Mouse (Mus musculus) ovary, postnatal 10 days (tissue): ENCODE data around the gene Dock6.

Experiments
- DNase-seq: peaks from one replicate; pipeline ENCODE4 v3.0.0; 2022; ENCODE audit warnings: low spot score

The Dock6 gene

DNA sequence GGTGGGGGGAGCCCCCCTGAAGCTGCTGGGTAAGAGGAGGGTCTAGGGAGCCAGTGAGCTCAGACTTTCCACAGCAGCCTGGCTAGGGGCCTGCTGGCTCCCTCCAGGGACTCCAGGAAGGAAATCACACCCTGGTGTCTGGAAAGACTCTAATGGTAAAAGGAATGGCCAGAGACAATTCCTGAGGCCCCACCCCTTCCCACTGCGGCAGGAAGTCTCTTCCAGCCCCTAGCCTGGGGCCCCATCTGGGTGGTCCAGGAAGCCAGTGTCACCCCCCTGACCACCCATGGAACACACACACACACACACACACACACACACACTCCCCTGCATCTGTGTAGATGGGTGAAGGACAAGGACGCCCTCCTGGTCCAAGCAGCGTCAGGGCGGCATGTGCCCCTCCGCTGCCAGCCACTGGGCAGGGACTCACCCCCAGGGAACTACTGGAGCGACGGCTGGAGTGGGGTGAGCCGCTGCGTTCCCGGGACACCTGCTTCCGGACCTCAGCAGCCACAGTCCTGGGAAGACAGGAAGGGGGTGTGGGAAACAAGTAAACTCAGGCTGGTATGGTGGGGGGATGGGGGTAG is 5.6 kb downstream of the Dock6 start:
- no peak for DNase-seq

DNA sequence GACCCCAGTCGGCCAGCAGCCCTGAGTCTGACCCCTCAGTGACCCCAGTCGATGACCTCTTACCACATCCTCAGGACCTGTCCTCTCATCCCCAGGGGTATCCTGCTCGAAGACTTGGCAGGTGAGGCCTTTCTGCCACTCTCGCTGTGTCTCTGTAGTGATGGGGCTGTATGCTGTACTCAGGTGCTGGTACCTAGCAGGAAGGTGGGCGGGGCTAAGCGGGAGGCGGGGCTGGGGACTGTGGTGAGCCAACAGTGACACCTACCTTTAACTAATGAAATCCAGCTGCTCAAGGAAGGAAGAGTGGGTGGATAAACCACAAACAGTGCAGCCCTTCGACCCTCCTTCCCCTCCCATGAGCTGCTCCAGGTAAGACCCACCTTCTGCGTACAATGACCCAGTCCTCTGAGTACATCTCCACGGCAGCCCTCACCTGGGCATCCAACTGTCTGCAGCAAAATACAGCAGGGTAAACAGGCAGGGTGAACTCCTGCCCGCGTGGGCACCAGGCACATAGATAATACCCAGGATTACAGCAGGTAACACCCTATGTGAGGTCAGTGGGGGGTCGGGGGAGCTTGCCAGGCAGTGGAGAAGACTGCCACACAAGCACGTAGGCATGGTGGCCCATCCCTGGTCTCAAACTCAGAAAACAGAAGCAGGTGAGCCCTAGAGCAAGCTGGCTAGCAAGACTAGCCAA is 6.9 kb downstream of the Dock6 start:
- DNase-seq, result no peak

DNA sequence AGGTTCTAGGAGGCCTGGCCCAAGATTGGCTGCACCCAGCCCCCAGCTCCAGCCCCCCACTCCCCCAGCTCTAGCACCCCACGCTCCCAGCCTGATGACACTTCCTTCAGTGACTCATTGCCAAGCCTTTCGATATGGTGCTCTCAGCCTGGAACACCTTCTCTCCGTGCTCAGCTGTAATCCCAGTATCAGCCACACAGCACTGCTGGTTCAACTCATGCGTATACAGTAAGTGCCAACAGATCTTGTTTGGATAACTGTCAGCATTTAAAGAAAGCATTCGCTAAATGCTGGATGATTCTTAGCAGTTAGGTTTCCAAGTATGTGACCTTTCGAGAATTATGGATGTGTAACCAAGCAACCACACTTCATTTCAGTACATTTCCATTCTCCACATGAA is 9.3 kb downstream of the Dock6 start:
- no peak for DNase-seq

DNA sequence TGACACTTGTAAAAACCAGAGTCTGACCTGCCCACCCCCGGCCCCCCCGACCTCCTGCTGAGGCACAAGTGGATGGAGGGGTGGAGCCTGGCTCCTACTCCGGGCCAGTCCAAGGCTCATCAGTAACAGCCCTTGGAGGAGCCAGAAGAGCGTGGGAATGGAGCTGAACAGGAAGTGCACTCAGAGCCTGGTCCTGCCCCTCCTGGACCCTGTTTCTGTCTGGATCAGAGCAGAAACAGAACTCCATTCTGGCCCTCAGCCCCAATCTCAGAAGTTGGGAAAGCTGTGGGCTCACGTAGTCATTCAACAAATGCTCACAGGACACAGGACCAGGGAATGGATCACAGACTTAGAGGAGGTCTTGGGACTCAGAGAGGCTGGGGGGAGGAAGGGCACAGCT is 10.0 kb downstream of the Dock6 start:
- no peak for DNase-seq

DNA sequence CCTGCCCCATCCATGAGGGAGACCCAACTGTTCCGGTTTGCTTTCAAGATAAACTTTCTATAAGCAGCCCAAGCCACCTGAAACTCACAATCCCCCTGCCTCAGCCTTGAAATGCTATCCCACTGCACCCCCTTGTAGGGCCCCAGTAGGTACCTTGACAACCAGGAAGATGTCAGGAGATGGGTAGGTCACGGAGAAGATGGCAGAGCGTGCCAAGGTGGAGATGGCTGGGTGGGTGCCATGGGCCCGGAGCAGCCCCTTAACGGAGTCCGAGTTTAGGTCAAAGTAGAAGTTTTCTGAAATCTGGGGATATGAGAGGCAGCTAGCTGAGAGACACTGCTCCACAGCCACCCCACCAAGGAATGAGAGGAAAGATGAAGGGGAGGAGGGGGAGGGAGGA is 11.1 kb downstream of the Dock6 start:
- no peak for DNase-seq

DNA sequence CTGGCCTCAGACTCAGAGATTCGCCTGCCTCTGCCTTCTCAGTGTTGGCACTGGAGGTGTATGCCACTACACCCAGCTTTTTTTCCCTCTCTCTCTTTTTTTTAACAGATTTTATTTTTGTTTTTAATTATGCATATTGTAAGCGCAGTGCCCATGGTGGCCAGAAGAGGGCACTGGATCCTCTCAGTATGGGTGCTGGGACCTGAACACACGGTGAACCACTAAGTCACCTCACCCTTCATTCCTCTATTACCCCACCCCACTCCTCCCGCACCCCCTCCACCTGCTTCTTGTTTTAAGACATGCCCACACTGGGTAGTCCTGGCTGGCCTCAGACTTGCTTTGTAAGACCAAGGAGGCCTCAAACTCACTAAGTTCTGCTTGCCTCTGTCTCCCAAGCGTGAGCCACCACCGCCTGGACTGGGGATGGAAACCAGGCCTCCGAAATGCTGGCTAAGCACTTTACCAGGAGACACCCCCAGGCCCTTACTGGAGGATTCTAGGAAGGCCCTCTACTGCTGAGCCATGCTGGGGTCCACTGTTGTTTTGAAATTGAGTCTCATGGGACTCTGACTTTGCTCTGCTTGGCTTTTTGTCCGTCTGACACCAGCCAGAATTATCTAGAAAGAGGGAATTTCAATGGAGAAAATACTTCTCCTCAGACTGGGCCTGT is 12.2 kb downstream of the Dock6 start:
- no peak for DNase-seq

DNA sequence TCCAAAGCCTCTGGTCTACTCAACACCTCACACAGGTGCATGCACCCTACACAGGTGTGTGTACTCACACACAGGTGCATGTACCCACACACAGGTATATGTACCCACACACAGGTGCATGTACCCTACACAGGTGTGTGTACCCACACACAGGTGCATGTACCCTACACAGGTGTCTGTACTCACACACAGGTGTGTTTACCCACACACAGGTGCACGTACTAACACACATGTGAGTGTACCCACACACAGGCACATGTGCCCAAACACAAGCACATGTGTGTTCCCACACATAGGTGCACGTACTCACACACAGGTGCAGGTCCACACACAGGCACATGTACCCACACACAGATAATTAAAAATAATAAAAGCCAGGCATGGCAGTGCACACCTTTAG is 14.7 kb downstream of the Dock6 start:
- no peak for DNase-seq

DNA sequence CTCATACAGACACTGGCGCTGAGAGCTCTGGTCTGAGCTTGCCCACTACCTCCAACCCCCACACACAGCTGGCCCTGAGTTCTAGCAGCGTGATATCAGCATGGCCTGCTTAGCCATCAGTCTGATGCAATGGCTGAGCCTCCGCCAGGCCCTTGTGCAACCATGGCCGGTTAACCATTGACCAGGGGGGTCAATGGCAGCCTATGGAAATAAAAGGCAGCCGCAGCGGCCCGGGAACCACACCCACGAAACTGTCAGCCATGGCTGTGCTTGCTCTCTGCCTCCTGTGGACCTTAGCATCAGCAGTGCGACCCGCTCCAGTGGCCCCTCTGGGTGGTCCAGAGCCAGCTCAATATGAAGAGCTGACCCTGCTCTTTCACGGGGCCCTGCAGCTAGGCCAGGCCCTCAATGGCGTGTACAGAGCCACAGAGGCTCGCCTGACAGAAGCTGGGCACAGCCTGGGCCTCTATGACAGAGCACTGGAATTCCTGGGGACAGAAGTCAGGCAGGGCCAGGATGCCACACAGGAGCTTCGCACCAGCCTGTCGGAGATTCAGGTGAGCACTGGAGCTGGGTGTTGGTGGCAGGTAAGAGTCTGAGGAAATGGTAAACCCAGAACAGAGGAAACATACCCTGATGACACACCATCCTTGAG is 17.1 kb downstream of the Dock6 start, which contains the start of gene Angptl8:
Angptl8 (plus strand) TSS at position 253 of the 655 bp plus-strand sequence.
- DNase-seq, result no peak

DNA sequence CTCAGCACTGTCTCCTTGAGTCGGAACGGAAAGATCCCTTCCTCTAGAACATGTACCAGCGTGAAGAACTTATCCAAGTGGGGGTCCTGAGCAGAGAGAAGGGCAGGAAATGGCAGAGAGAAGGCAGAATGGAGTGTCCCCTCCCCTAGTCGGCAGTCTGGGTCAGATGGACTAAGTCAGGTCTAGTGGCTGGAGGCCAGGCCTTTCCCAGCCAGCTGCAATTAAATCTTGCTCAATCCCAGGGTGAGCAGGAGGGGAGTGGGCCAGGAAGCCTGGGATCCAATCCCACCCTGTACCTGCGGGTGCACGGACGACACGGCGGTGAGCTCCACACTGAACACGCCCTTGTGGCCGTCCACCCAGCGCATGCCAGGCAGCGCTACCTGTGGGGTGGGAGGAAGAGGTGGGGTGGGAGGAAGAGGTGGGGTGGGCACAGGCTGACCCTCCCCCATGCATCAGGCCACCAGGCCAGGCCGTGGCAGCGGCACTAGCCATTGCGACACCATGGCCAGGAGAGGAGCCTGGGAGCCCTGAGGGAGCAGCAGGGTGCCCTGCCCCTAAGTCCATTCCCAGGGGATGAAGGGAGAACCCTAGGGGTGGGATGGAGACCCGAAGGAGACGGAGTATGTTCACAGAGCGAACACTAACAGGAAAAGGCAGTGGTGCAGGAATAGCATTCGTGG is 20.7 kb downstream of the Dock6 start:
- DNase-seq, result no peak

DNA sequence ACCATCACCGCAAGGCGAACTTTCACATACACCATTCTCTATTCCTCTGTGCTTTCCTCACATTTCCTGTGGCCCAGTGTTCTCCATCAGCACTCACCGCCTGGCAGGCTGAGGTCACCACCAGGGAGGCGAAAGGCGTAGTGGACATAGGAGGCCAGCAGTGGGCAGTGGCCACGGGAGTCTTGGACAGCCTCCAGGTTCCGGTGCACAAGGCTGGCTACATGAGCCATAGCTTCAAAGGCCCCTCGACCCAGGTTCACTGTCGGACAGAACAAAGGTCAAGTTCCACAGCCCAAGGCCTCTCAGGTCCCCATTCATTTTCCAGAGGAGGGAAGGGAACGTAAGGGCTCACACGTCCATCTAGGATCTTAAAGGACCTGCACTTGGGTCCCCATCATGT is 21.5 kb downstream of the Dock6 start:
- DNase-seq, result no peak

DNA sequence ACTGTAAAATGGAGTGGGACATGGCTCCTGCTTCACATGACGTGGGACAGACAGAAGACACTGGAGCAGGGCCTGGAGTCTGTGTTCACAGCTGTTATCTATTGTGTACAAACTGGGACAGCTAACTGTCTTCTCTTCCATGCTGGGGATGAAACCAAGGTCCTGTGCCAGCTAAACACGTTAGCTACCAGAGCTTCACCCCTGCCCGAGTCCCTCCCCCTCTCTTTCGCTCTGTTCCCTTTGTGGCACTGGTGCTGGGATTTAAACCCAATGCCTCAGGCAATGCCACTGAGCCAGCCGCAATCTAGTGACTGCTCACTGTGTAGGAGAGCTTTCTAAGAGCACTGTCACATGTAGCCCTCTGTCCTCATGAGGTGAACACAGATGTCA is 22.0 kb downstream of the Dock6 start:
- DNase-seq, result no peak

DNA sequence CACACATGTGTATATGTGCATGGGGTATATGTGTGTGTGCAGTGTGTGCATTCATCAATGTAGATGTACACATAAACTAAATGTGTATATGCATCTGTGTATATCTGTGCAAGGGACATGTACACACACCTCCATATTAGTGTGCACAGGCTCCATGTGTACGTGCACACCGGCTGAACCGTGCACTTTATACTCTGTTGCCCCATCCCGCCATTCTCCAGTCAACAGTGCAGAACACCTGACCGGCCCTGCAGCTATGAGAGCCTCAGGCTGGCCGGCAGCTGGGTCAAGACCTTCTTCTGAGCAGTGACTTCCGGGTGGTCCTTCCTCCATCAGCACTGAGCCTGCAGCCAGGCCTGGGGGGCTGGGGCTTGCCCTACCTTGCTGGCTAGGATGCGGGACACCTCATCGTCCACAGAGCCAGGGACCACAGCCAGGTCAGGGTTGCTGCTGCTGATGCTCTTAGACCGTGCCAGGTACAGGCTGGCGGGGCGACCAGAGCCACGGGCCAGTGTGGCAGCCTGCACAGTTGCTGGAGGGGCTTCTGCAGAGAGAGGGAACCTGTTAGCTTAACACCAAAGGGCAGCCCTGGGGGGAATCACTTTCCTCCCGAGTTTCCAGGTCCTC is 22.5 kb downstream of the Dock6 start:
- no peak for DNase-seq

DNA sequence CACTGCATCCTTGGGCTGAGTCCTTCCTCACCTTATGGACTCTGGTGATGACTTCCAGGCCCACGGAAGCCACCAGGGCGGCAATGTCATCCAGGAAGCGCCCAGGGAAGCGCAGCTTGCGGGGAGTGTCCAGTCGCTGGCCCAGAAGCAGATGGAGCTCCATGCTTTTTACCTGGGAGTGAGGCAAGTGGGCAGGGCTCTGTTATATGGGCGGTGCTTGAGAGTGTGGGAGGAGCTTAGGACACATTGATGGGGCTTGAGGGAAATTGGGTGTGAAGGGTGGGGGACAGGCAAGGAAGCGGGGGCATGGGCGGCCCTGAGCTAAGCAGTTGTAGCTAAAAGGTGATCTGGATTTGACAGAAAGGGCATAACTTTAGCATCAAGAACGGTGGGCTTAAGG is 28.1 kb downstream of the Dock6 start:
- DNase-seq, result no peak

DNA sequence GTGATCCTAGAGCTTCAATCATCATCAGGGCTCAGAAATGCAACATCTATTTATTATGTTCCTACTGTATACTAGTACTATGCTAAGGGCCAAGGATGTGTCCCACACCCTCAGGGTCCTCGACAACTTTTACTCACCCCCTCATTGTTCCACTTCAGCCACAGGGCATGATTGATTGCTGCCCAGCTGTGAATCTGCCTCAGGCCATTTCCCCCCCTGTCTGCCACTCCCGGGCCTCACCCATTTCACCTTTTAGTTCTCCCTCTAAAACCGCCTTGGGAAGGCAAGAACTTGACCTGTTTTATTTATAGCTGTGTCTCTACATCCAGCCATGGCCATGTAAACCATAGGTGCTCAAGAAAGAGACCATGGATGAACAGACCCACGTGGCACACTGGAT is 28.5 kb downstream of the Dock6 start:
- DNase-seq, result no peak

DNA sequence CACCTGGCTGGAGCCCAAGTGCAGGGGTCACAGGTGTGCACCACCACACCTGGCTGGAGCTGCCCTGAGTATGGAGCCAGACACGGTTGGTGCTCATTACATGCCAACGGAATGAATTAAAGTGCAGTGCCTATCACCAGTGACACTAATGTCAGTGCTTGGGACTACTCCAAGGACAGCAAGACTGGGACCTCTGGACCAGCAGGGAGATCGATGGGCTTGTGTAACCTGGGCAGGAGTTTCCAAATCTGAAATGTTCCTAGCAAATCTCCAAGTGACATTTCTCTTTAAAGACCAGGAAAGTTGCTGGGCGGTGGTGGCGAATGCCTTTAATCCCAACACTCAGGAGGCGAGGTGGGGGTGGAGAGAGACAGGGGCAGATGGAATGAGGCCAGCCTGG is 29.7 kb downstream of the Dock6 start:
- DNase-seq, result no peak

DNA sequence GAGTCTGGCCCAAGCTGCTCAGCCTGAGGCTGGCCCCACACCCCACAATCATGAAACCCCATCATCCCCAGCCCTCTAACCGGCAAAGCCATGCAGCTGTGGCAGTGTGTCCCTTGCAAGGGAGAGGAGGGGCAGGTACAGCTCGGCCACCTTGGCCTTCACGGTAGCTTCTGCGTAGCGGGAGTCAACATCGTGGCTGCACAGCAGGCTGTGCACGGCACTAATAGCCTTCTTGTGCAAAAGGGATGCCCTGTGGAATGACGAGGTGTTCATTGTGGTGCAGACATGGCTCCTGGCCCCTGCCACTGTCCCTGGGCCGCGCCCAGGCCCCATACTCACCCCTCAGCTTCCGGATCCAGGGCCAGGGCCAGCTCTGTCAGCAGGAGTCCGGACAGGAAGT is 32.3 kb downstream of the Dock6 start:
- no peak for DNase-seq

DNA sequence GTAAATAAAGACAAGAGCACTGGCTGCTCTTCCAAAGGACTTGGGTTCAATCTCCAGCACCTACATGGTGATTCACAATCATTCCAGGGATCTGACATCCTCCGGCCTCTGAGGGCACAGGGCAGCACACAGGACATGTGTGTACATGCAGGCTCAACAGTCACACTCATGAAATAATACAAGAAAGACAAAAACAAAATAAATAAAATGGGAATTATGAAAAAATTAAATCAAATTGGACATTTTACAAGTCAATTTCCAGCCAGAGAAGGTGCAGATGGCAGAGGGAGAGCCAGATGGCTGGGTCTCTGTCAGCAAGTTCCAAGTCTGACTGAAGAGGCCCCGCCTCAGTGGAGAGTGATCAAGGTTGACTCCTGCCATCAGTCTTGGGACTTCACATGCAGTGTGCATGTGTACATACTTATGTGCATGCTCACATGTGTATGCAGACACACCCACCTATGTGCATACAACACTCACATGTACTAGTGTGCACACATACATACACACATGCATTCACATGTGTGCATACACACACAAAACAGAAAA is 33.2 kb downstream of the Dock6 start:
- no peak for DNase-seq

DNA sequence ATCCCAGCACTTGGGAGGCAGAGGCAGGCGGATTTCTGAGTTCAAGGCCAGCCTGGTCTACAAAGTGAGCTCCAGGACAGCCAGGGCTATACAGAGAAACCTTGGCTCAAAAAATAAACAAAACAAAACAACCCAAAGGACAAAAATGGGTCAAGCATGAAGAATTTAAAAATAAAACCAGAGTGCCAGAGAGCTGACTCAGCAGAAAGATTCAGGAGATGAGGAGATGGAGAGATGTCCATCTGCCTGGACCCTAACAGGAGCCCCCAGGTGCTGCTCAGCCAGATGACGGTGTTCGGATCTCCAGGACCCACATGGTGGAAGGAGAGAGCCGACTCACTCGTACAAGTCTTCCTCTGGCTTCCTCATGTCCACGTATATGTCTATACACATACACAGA is 33.9 kb downstream of the Dock6 start:
- DNase-seq, result no peak

DNA sequence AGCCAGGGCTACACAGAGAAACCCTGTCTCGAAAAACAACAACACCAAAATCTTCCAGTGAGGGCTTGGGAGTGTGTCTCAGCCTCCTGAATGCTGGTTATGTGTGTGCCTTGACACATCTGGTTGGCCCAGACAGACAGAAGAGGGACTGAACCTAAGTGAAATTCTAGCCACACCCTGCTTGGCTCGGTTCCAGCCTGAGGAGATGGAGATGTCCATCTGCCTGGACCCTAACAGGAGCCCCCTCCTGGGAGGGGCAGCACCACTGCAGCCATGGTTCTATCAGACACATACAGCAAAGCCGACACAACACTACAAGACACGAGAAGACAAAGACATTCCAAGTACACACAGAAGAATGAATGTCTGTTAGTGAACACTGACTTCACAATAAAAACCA is 34.3 kb downstream of the Dock6 start:
- no peak for DNase-seq

DNA sequence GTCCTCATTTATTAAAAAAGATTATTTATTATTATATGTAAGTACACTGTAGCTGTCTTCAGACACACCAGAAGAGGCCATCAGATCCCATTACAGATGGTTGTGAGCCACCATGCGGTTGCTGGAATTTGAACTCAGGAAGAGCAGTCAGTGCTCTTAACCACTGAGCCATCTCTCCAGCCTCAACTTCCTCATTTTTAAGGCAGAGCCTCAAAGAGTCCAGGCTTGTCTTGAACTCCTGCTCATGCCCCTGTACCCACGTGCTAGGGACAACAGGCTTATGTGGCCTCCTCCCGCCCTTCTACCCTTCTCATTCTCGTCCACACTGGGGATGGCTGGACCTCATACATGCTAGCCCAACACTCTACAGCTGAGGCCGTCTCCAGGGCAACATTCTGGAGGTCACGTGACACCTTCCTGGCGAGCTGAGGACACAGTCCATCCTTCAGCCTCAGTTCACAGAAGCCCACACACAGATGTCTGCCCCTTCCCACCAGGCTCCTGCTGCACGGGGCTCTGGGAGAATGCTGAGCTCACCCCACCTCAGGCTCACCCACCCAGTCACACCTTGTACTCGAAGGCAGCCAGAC is 35.6 kb downstream of the Dock6 start:
- DNase-seq, result no peak

DNA sequence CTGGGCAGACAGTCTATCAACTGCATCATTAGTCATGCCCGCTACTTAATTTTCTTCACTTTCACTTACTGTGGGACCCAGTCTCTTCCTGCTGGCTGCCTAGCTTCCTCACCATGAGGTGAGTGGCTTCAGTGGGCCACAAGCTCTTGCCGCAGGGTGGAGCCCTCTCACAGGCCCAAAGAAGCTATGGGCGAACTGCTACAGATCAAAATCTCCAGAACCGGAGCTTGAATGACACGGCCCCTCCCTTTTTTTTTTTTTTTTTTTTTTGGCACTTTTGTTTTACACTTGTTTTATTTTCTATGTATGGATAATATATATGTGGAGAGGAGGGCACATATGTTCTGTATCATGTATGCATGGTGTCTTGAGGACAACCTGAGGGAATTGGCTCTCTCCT is 41.3 kb downstream of the Dock6 start:
- DNase-seq, result no peak
